Mouse (Mus musculus) kidney, embryonic 15.5 days (tissue): Measurements from ENCODE around the gene Ppm1d. TPM values are rescaled to one million over a fixed set of nuclear protein-coding genes. Genes with fewer than 3 reads are reported as not detected.
A peak's percentile ranks its signal among the peaks of the same experiment; 100 is the strongest.

ENCODE experiments used
- ATAC-seq: fragments of 200-750 bp; cut with Nextera tagmentation; replicated peaks from 2 replicates; pipeline ENCODE4 v1.8.0; 2017; ENCODE audit warnings: moderate TSS enrichment; ENCODE audit not compliant: low FRiP score
- H3K27ac ChIP-seq: fragments of 300-500 bp; sonication (generic); 2 replicates; pipeline ENCODE4 v1.5.1; 2015; ENCODE audit warnings: mild to moderate bottlenecking, inconsistent platforms
- H3K27me3 ChIP-seq: fragments of 300-500 bp; sonication (generic); 2 replicates; pipeline ENCODE4 v1.6.1; 2015; ENCODE audit warnings: inconsistent platforms
- H3K36me3 ChIP-seq: fragments of 300-500 bp; sonication (generic); 2 replicates; pipeline ENCODE4 v1.6.1; 2015; ENCODE audit warnings: inconsistent platforms
- H3K4me1 ChIP-seq: fragments of 300-500 bp; sonication (generic); 2 replicates; pipeline ENCODE4 v1.6.1; 2015; ENCODE audit warnings: inconsistent platforms
- H3K4me2 ChIP-seq: fragments of 300-500 bp; sonication (generic); 2 replicates; pipeline ENCODE4 v1.6.1; 2015; ENCODE audit warnings: moderate library complexity, mild to moderate bottlenecking, inconsistent platforms
- H3K4me3 ChIP-seq: fragments of 300-500 bp; sonication (generic); replicated peaks from 2 replicates; pipeline ENCODE4 v1.5.1; 2015; ENCODE audit warnings: mild to moderate bottlenecking, inconsistent platforms
- H3K9ac ChIP-seq: fragments of 300-500 bp; sonication (generic); 2 replicates; pipeline ENCODE4 v1.6.1; 2015; ENCODE audit warnings: mild to moderate bottlenecking, inconsistent platforms
- H3K9me3 ChIP-seq: fragments of 300-500 bp; sonication (generic); replicated peaks from 2 replicates; pipeline ENCODE4 v1.6.1; 2016; ENCODE audit warnings: inconsistent platforms
- WGBS: fragments of 180-500 bp; shearing (Covaris S2); methylation state at CpG from one replicate; pipeline ENCODE4 v1.1.7; 2015; ENCODE audit warnings: mixed read lengths; 5-methylcytosine and 5-hydroxymethylcytosine counted together
- polyA plus RNA-seq: library from polyadenylated mRNA; unstranded; fragments of >200 nt; fragmentation: Nextera tagmentation; extraction: Ambion mirVana; gene quantifications from 2 replicates; pipeline ENCODE4 v1.2.1, GENCODE M21; 2015

Ppm1d gene
- polyA plus RNA-seq, 1 experiment from 2014 or later = 19.2 TPM

- WGBS = 64% methylated on average over 7 of the region's 7 CpGs
- Histone ChIP-seq H3K9ac (no peak overlapping the region), H3K27ac (no peak overlapping the region), H3K4me2 (no peak overlapping the region), H3K9me3 (no peaks in the 10 kb centered on the region), H3K36me3 (no peaks in the 10 kb centered on the region), H3K4me1 (peaks cover 3% of the 10 kb centered on the region; the same call in 1 of the 2 replicates), H3K4me3 (no peak overlapping the region), H3K27me3 (no peaks in the 10 kb centered on the region)
- no peak for ATAC-seq
Measured at GRCm38 (mm10) chr11:85383975-85384821, 73.2 kb downstream of the Ppm1d start.

- Histone ChIP-seq H3K9me3 (no peaks in the 10 kb centered on the region), H3K4me2 (peak overlapping the region; percentile 2; the same call in 1 of the 2 replicates), H3K4me3 (no peak overlapping the region), H3K27me3 (no peaks in the 10 kb centered on the region), H3K4me1 (peaks cover 6% of the 10 kb centered on the region), H3K36me3 (no peaks in the 10 kb centered on the region), H3K9ac (no peak overlapping the region), H3K27ac (peak overlapping the region; percentile 76)
- no peak for ATAC-seq
- 64% methylated on average over 12 of the region's 12 CpGs for WGBS
Measured at GRCm38 (mm10) chr11:85392179-85392863, 81.3 kb downstream of the Ppm1d start.

- Histone ChIP-seq H3K4me1 (peaks cover 6% of the 10 kb centered on the region), H3K4me2 (peak overlapping the region; percentile 2; the same call in 1 of the 2 replicates), H3K4me3 (no peak overlapping the region), H3K27me3 (no peaks in the 10 kb centered on the region), H3K36me3 (no peaks in the 10 kb centered on the region), H3K27ac (peak overlapping the region; percentile 76), H3K9ac (no peak overlapping the region), H3K9me3 (no peaks in the 10 kb centered on the region)
- 51% methylated on average over 9 of the region's 9 CpGs for WGBS
- ATAC-seq = no peak
Measured at GRCm38 (mm10) chr11:85392864-85393220, 81.8 kb downstream of the Ppm1d start.

GRCm38 (mm10) chr11:85393990-85394389 lies 82.9 kb downstream of the Ppm1d start:
- H3K4me1 ChIP-seq = peaks cover 6% of the 10 kb centered on the region
- no peak overlapping the region for H3K4me2 ChIP-seq
- no peaks in the 10 kb centered on the region for H3K27me3 ChIP-seq
- no peak overlapping the region for H3K4me3 ChIP-seq
- H3K9ac ChIP-seq = no peak overlapping the region
- 56% methylated on average over 3 of the region's 3 CpGs for WGBS
- H3K27ac ChIP-seq = no peak overlapping the region
- H3K9me3 ChIP-seq = no peaks in the 10 kb centered on the region
- ATAC-seq = no peak
- no peaks in the 10 kb centered on the region for H3K36me3 ChIP-seq

GRCm38 (mm10) chr11:85395361-85395760 lies 84.3 kb downstream of the Ppm1d start:
- no peaks in the 10 kb centered on the region for H3K27me3 ChIP-seq
- peaks cover 6% of the 10 kb centered on the region for H3K4me1 ChIP-seq
- no peaks in the 10 kb centered on the region for H3K36me3 ChIP-seq
- no peak overlapping the region for H3K4me2 ChIP-seq
- WGBS = 59% methylated on average over 7 of the region's 7 CpGs
- no peak overlapping the region for H3K9ac ChIP-seq
- H3K27ac ChIP-seq = no peak overlapping the region
- ATAC-seq = no peak
- no peaks in the 10 kb centered on the region for H3K9me3 ChIP-seq
- no peak overlapping the region for H3K4me3 ChIP-seq

Other genes starting within 250 kb of the Ppm1d start
- 3.6 and 5.9 TPM in 2 replicates for gene Usp32, start 171.1 kb upstream of the Ppm1d start, polyA plus RNA-seq
- 0.32 and 0.42 TPM in 2 replicates for gene 1700125H20Rik, start 140.8 kb upstream of the Ppm1d start, polyA plus RNA-seq
- gene Appbp2, start 76.1 kb upstream of the Ppm1d start, polyA plus RNA-seq = 45.4 and 46.7 TPM in 2 replicates
- 26.2 and 28.2 TPM in 2 replicates for gene Bcas3, start 41.9 kb downstream of the Ppm1d start, polyA plus RNA-seq